15 mouse cellular contexts compared by ENCODE assay signal in the genomic region with DNA sequence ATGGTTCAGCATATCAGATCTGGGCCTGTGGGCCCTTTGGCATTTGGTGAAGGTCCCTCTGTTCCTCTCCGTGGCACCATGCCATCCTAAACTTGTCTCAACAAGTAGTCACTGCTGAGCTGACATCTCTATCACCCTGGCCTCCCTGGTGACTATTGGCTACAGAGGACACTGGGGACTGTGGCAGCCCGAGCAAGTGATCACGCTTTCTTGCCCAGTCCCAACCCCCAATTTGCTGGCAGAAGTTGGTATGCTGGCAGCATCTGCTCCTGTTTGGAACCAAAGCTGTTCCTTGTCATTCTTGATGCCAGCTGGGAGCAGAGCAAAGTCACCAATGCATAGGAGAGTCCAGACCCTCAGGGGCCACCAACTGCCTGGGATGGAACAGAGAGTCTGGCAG. TPM values are rescaled to one million over a fixed set of nuclear protein-coding genes. Genes with fewer than 3 reads are reported as not detected.
DNase-seq lines count a peak whose midpoint lies in the region; ATAC-seq lines count a peak whose summit lies in the region.
"Had no signal": no experiment of that assay in that cellular context is flagged by ENCODE, and none has a peak within 500 bp of the region (broad histone marks: within the 10 kb centered on the region; RNA-seq: fewer than 3 reads in every experiment).

No protein-coding gene starts in this region.

- intact Hi-C loops in left cerebral cortex, postnatal 14 days (cut with DNase I) = no loop called here
- intact Hi-C loops in left cerebral cortex, postnatal 25 days (cut with DNase I) = no loop called here
- intact Hi-C loops in gastrocnemius, postnatal 14 days (cut with DNase I; ENCODE audit: low total_unique reads) = no loop called here

- H3K4me3 ChIP-seq in embryonic facial prominence, embryonic 15.5 days (replicated peaks) = no peak overlapping the region
- no peak overlapping the region for H3K4me3 ChIP-seq in embryonic facial prominence, embryonic 10.5 days

- H3K27me3 ChIP-seq in embryonic facial prominence, embryonic 15.5 days = 0 out of 2 replicates have a peak, but pooled peaks cover 7% of the 10 kb centered on the region
- H3K27me3 ChIP-seq in embryonic facial prominence, embryonic 10.5 days (replicated peaks; ENCODE audit: low read depth, poor library complexity, severe bottlenecking) = peaks cover 97% of the 10 kb centered on the region

- ATAC-seq in embryonic facial prominence, embryonic 15.5 days (ENCODE audit: insufficient number of reproducible peaks, low FRiP score, low TSS enrichment, low read depth) = peak; percentile 63; the same call in 1 of the 2 replicates

- H3K9me3 ChIP-seq in embryonic facial prominence, embryonic 15.5 days (replicated peaks) = no peaks in the 10 kb centered on the region
- H3K9me3 ChIP-seq in embryonic facial prominence, embryonic 10.5 days = no peaks in the 10 kb centered on the region

- H3K4me2 ChIP-seq in embryonic facial prominence, embryonic 15.5 days (replicated peaks) = no peak overlapping the region

- H3K36me3 ChIP-seq in embryonic facial prominence, embryonic 15.5 days = no peaks in the 10 kb centered on the region
- H3K36me3 ChIP-seq in embryonic facial prominence, embryonic 10.5 days (replicated peaks) = no peaks in the 10 kb centered on the region

- 69% methylated on average over 3 of the region's 3 CpGs for WGBS in embryonic facial prominence, embryonic 15.5 days
- WGBS in embryonic facial prominence, embryonic 10.5 days = 92% methylated on average over 3 of the region's 3 CpGs

- no peak overlapping the region for H3K27ac ChIP-seq in embryonic facial prominence, embryonic 15.5 days (replicated peaks)
- no peak overlapping the region for H3K27ac ChIP-seq in embryonic facial prominence, embryonic 10.5 days (replicated peaks)
- H3K27ac ChIP-seq: liver, embryonic 14.5 days had no signal

- no peak for DNase-seq in embryonic facial prominence, embryonic 10.5 days (ENCODE audit: low spot score)
- DNase-seq in left cerebral cortex, postnatal 14 days (ENCODE audit: low spot score in 2 of 2) = peak; percentile 19 to 22
- no peak for DNase-seq in left cerebral cortex, postnatal 25 days (ENCODE audit: low spot score in 2 of 2)
- peak; percentile 35 for DNase-seq in cerebellum, adult 9-11 months
- peak; percentile 14 for DNase-seq in layer of hippocampus, adult 9-11 months
- DNase-seq in gastrocnemius, postnatal 14 days = no peak
- DNase-seq in spleen, adult 12 weeks (ENCODE audit: low spot score) = no peak
- DNase-seq: B cell, adult 2 months; kidney, postnatal 4 days; midbrain, embryonic 14.5 days had no signal

- 0 out of 2 replicates have a peak, but pooled peaks cover 5% of the 10 kb centered on the region for H3K4me1 ChIP-seq in embryonic facial prominence, embryonic 15.5 days
- no peaks in the 10 kb centered on the region for H3K4me1 ChIP-seq in embryonic facial prominence, embryonic 10.5 days

- no peak overlapping the region for H3K9ac ChIP-seq in embryonic facial prominence, embryonic 15.5 days
- H3K9ac ChIP-seq: liver, embryonic 14.5 days had no signal

RNA-seq across cellular contexts. Expression of a gene that starts 30.0 kb away (rescaled TPM):
- not detected in 2 replicates for polyA plus RNA-seq in embryonic facial prominence, embryonic 15.5 days (2015; fragmentation: Nextera tagmentation; extraction: Ambion mirVana)
- not detected in 2 replicates for polyA plus RNA-seq in embryonic facial prominence, embryonic 10.5 days (2016; fragmentation: Nextera tagmentation; extraction: Ambion mirVana)
- total RNA-seq in left cerebral cortex, postnatal 14 days (2021) = not detected
- not detected for total RNA-seq in left cerebral cortex, postnatal 25 days (2021)
- total RNA-seq in gastrocnemius, postnatal 14 days (2021) = not detected
- total RNA-seq: common myeloid progenitor, adult 5-6 weeks had no signal
- polyA plus RNA-seq: frontal cortex, adult 2 months; liver, embryonic 14.5 days; midbrain, embryonic 14.5 days; stomach, embryonic 16.5 days had no signal

RNA-seq across cellular contexts. Expression of a gene that starts 33.2 kb away (rescaled TPM):
- not detected in 2 replicates for polyA plus RNA-seq in embryonic facial prominence, embryonic 15.5 days (2015; fragmentation: Nextera tagmentation; extraction: Ambion mirVana)
- not detected in 2 replicates for polyA plus RNA-seq in embryonic facial prominence, embryonic 10.5 days (2016; fragmentation: Nextera tagmentation; extraction: Ambion mirVana)
- not detected for total RNA-seq in left cerebral cortex, postnatal 14 days (2021)
- total RNA-seq in left cerebral cortex, postnatal 25 days (2021) = not detected
- not detected for total RNA-seq in gastrocnemius, postnatal 14 days (2021)
- total RNA-seq: common myeloid progenitor, adult 5-6 weeks had no signal
- polyA plus RNA-seq: frontal cortex, adult 2 months; liver, embryonic 14.5 days; midbrain, embryonic 14.5 days; stomach, embryonic 16.5 days had no signal

RNA-seq across cellular contexts. Expression of a gene that starts 36.4 kb away (rescaled TPM):
- not detected in 2 replicates for polyA plus RNA-seq in embryonic facial prominence, embryonic 15.5 days (2015; fragmentation: Nextera tagmentation; extraction: Ambion mirVana)
- not detected in 2 replicates for polyA plus RNA-seq in embryonic facial prominence, embryonic 10.5 days (2016; fragmentation: Nextera tagmentation; extraction: Ambion mirVana)
- total RNA-seq in left cerebral cortex, postnatal 14 days (2021) = not detected
- total RNA-seq in left cerebral cortex, postnatal 25 days (2021) = not detected
- not detected for total RNA-seq in gastrocnemius, postnatal 14 days (2021)
- total RNA-seq: common myeloid progenitor, adult 5-6 weeks had no signal
- polyA plus RNA-seq: frontal cortex, adult 2 months; liver, embryonic 14.5 days; midbrain, embryonic 14.5 days; stomach, embryonic 16.5 days had no signal

RNA-seq across cellular contexts. Expression of a gene that starts 39.5 kb away (rescaled TPM):
- polyA plus RNA-seq in embryonic facial prominence, embryonic 15.5 days (2015; fragmentation: Nextera tagmentation; extraction: Ambion mirVana) = not detected in 2 replicates
- not detected in 2 replicates for polyA plus RNA-seq in embryonic facial prominence, embryonic 10.5 days (2016; fragmentation: Nextera tagmentation; extraction: Ambion mirVana)
- not detected for total RNA-seq in left cerebral cortex, postnatal 14 days (2021)
- total RNA-seq in left cerebral cortex, postnatal 25 days (2021) = not detected
- total RNA-seq in gastrocnemius, postnatal 14 days (2021) = not detected
- total RNA-seq: common myeloid progenitor, adult 5-6 weeks had no signal
- polyA plus RNA-seq: frontal cortex, adult 2 months; liver, embryonic 14.5 days; midbrain, embryonic 14.5 days; stomach, embryonic 16.5 days had no signal

RNA-seq across cellular contexts. Expression of a gene that starts 42.7 kb away (rescaled TPM):
- polyA plus RNA-seq in embryonic facial prominence, embryonic 15.5 days (2015; fragmentation: Nextera tagmentation; extraction: Ambion mirVana) = not detected in 2 replicates
- not detected in 2 replicates for polyA plus RNA-seq in embryonic facial prominence, embryonic 10.5 days (2016; fragmentation: Nextera tagmentation; extraction: Ambion mirVana)
- total RNA-seq in left cerebral cortex, postnatal 14 days (2021) = not detected
- total RNA-seq in left cerebral cortex, postnatal 25 days (2021) = not detected
- total RNA-seq in gastrocnemius, postnatal 14 days (2021) = not detected
- total RNA-seq: common myeloid progenitor, adult 5-6 weeks had no signal
- polyA plus RNA-seq: frontal cortex, adult 2 months; liver, embryonic 14.5 days; midbrain, embryonic 14.5 days; stomach, embryonic 16.5 days had no signal

Comparison
In these comparisons a context has a peak if more than half of its experiments do, and no peak if none do; other contexts are left out.
1. DNase-seq: peak in left cerebral cortex, postnatal 14 days (2 of 2), cerebellum, adult 9-11 months (single experiment) and layer of hippocampus, adult 9-11 months (single experiment); none in embryonic facial prominence, embryonic 10.5 days (single experiment), left cerebral cortex, postnatal 25 days (0 of 2), gastrocnemius, postnatal 14 days (single experiment) and spleen, adult 12 weeks (single experiment).